Mouse (Mus musculus) G1E (cell line): Measurements from ENCODE around the gene Serp1.

Experiments
- CTCF ChIP-seq: IDR thresholded peaks from 2 replicates; pipeline ENCODE4 v1.5.1; 2012; ENCODE audit warnings: low read depth, low read length, inconsistent platforms, mixed read lengths
- TAL1 ChIP-seq: conservative IDR thresholded peaks from 2 replicates; pipeline ENCODE4 v1.6.1; 2012; ENCODE audit warnings: low read depth, low read length, inconsistent platforms, mixed read lengths

DNA sequence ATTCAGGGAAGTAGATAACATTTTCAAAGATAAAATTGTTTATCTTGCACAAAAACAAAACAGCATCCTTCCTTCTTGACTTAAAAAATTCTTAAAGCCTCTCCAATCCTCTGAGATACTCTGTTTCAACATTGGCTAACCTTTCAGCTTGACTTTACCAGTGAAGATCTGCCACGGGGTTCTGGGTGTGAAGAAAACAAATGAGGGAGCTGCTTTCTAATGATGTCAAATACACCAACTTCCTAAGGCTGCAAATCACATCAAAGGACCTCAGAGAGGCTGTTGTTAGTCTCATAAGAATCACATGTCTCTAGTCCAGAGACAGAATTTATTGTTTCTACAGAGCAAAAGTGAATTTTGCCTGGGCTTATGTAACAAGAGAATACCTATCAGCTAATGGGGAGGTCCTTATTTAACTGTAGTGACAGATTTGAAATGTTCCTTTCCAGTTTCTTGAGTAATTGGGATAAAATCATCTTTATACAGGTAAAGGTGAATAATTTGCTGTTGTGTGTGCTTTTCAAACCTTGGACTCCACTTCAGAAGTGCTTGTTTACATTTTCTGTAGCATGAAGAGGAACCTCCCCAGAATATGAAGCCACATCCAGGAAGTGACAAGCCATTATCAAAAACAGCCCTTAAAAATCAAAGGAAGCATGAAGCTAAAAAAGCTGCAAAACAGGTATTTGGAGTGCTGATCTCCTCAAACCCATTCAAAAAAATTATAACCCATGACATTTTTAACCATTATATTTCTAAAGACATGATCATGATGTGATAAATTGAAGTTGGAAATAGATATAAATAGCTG is 26.5 kb upstream of the Serp1 start:
- TF ChIP-seq CTCF (no peak), TAL1 (no peak)
